In genomic region chr8:95539487-95539886, GRCm38 (mm10) we compare ENCODE assay signal across 31 mouse cellular contexts. TPM values are rescaled to one million over a fixed set of nuclear protein-coding genes. Genes with fewer than 3 reads are reported as not detected.
DNase-seq lines count a peak whose midpoint lies in the region; ATAC-seq and TF ChIP-seq lines count a peak whose summit lies in the region.
"Had no signal": no experiment of that assay in that cellular context is flagged by ENCODE, and none has a peak within 500 bp of the region (broad histone marks: within the 10 kb centered on the region; RNA-seq: fewer than 3 reads in every experiment).

No protein-coding gene starts in this region.

- H3K27ac ChIP-seq in forebrain, postnatal 0 days (ENCODE audit: low read depth, low read length): no peak overlapping the region
- no peak overlapping the region for H3K27ac ChIP-seq in forebrain, embryonic 11.5 days (ENCODE audit: low read depth, low read length)
- no peak overlapping the region for H3K27ac ChIP-seq in kidney, adult 2 months (ENCODE audit: insufficient read depth, low read depth, low read length)
- H3K27ac ChIP-seq: forebrain, embryonic 15.5 days; midbrain, embryonic 15.5 days had no signal

- no peak overlapping the region for H3K4me2 ChIP-seq in forebrain, postnatal 0 days (ENCODE audit: low read depth)
- H3K4me2 ChIP-seq in forebrain, embryonic 11.5 days (ENCODE audit: low read depth, low read length, severe bottlenecking): no peak overlapping the region
- H3K4me2 ChIP-seq: forebrain, embryonic 15.5 days; midbrain, embryonic 15.5 days had no signal

- peak; percentile 32; the same call in 1 of the 2 replicates for ATAC-seq in forebrain, postnatal 0 days
- no peak for ATAC-seq in forebrain, embryonic 11.5 days (replicated peaks; ENCODE audit: low FRiP score)
- no peak for ATAC-seq in megakaryocyte progenitor cell, adult 5-6 weeks (replicated peaks; ENCODE audit: poor library complexity)
- ATAC-seq: activated CD4-positive, CD25-positive, alpha-beta regulatory T cell, adult 4 months; forebrain, embryonic 15.5 days; hindbrain, embryonic 16.5 days; lung, postnatal 0 days; midbrain, embryonic 15.5 days had no signal

- peak; percentile 62 for TF ChIP-seq CTCF in forebrain, postnatal 0 days (IDR thresholded peaks at IDR 0.05; ENCODE audit: low read depth)
- no peak for TF ChIP-seq CTCF in kidney, adult 2 months (conservative IDR thresholded peaks at IDR 0.05; ENCODE audit: insufficient read depth, insufficient read length, low read depth, low read length)

- WGBS in forebrain, postnatal 0 days: 77% methylated on average over 5 of the region's 5 CpGs
- WGBS in forebrain, embryonic 11.5 days: 85% methylated on average over 5 of the region's 5 CpGs
- 73% methylated on average over 5 of the region's 5 CpGs for WGBS in kidney, adult 2 months

- H3K27me3 ChIP-seq in forebrain, postnatal 0 days (ENCODE audit: insufficient read depth, low read length): no peaks in the 10 kb centered on the region
- no peaks in the 10 kb centered on the region for H3K27me3 ChIP-seq in forebrain, embryonic 11.5 days (ENCODE audit: control insufficient read depth, insufficient read depth, low read length)
- no peaks in the 10 kb centered on the region for H3K27me3 ChIP-seq in kidney, adult 2 months (replicated peaks; ENCODE audit: control insufficient read depth, insufficient read depth, low read length)
- H3K27me3 ChIP-seq: forebrain, embryonic 15.5 days; midbrain, embryonic 15.5 days had no signal

- TF ChIP-seq POLR2A in kidney, adult 2 months (IDR thresholded peaks at IDR 0.05; ENCODE audit: low read depth, low read length): no peak

- DNase-seq in forebrain, postnatal 0 days: peak; percentile 22
- DNase-seq in forebrain, embryonic 11.5 days (ENCODE audit: low spot score): no peak
- peak; percentile 9 for DNase-seq in kidney, adult 2 months
- DNase-seq in kidney, postnatal 36 days: no peak
- DNase-seq in 3T3-L1 (ENCODE audit: low read depth, low spot score) (peak; percentile 27), NIH3T3 (ENCODE audit: low read depth) (peak; percentile 37)
- no peak for DNase-seq in lung, postnatal 10 days
- DNase-seq: adrenal gland, postnatal 36 days; cerebellum, adult 8-10 months; heart, postnatal 4 days; kidney, adult 18-20 months; kidney, postnatal 14 days; layer of hippocampus, adult 9-11 months; retina, postnatal 1 day; right cerebral cortex, postnatal 4 days had no signal

- no peak overlapping the region for H3K4me3 ChIP-seq in forebrain, postnatal 0 days (ENCODE audit: low read depth, low read length)
- H3K4me3 ChIP-seq in forebrain, embryonic 11.5 days (ENCODE audit: low read depth, low read length): no peak overlapping the region
- H3K4me3 ChIP-seq in kidney, adult 2 months (ENCODE audit: insufficient read depth, low read depth, low read length): no peak overlapping the region
- H3K4me3 ChIP-seq: forebrain, embryonic 15.5 days; midbrain, embryonic 15.5 days had no signal

- no peak overlapping the region for H3K9ac ChIP-seq in forebrain, postnatal 0 days
- H3K9ac ChIP-seq in forebrain, embryonic 11.5 days (ENCODE audit: low read length): no peak overlapping the region
- H3K9ac ChIP-seq: forebrain, embryonic 15.5 days; midbrain, embryonic 15.5 days had no signal

- no peaks in the 10 kb centered on the region for H3K9me3 ChIP-seq in forebrain, postnatal 0 days (ENCODE audit: low read length)
- H3K9me3 ChIP-seq in forebrain, embryonic 11.5 days (ENCODE audit: control insufficient read depth, low read length): no peaks in the 10 kb centered on the region
- H3K9me3 ChIP-seq: forebrain, embryonic 15.5 days; midbrain, embryonic 15.5 days had no signal

- no peaks in the 10 kb centered on the region for H3K4me1 ChIP-seq in forebrain, postnatal 0 days (ENCODE audit: insufficient read depth)
- H3K4me1 ChIP-seq in forebrain, embryonic 11.5 days (replicated peaks; ENCODE audit: control insufficient read depth, insufficient read depth, low read length): no peaks in the 10 kb centered on the region
- H3K4me1 ChIP-seq in kidney, adult 2 months (ENCODE audit: control insufficient read depth, insufficient read depth, low read length): no peaks in the 10 kb centered on the region
- H3K4me1 ChIP-seq: forebrain, embryonic 15.5 days; midbrain, embryonic 15.5 days had no signal

- H3K36me3 ChIP-seq in forebrain, postnatal 0 days (ENCODE audit: insufficient read depth): no peaks in the 10 kb centered on the region
- no peaks in the 10 kb centered on the region for H3K36me3 ChIP-seq in forebrain, embryonic 11.5 days (ENCODE audit: control insufficient read depth, insufficient read depth, low read length)
- no peaks in the 10 kb centered on the region for H3K36me3 ChIP-seq in kidney, adult 2 months (ENCODE audit: control insufficient read depth, insufficient read depth, low read length)
- H3K36me3 ChIP-seq: forebrain, embryonic 15.5 days; midbrain, embryonic 15.5 days had no signal

RNA-seq across cellular contexts. Expression of gene Ccdc113, which starts 5.6 kb away (rescaled TPM):
- total RNA-seq in forebrain, postnatal 0 days (2014; rRNA removed): 3.4 and 3.7 TPM in 2 replicates
- polyA plus RNA-seq in forebrain, postnatal 0 days (2015; fragmentation: Nextera tagmentation; extraction: Ambion mirVana): 3.3 and 5.3 TPM in 2 replicates
- polyA plus RNA-seq in forebrain, embryonic 11.5 days (2014; fragmentation: Nextera tagmentation; extraction: Ambion mirVana): 0.21 TPM in 1 of 2 replicates, not detected in the other
- 0.13 TPM in 1 of 2 replicates, not detected in the other for polyA plus RNA-seq in kidney, adult 2 months (2012; rRNA removed)
- total RNA-seq in megakaryocyte progenitor cell, adult 5-6 weeks (2015): not detected in 2 replicates
- not detected in 2 replicates for total RNA-seq in megakaryocyte progenitor cell, adult 5-6 weeks (2017)
- total RNA-seq: common myeloid progenitor, adult 5-6 weeks; gastrocnemius, adult 18-20 months; granulocyte monocyte progenitor cell, adult 5-6 weeks; megakaryocyte, adult 5-6 weeks had no signal
- polyA plus RNA-seq: activated CD4-positive, CD25-positive, alpha-beta regulatory T cell, adult 4 months; C2C12; embryonic facial prominence, embryonic 11.5 days; liver, embryonic 16.5 days had no signal

RNA-seq across cellular contexts. Expression of gene Prss54, which starts 36.7 kb away (rescaled TPM):
- 0.38 TPM in 1 of 2 replicates, not detected in the other for total RNA-seq in forebrain, postnatal 0 days (2014; rRNA removed)
- not detected in 2 replicates for polyA plus RNA-seq in forebrain, postnatal 0 days (2015; fragmentation: Nextera tagmentation; extraction: Ambion mirVana)
- polyA plus RNA-seq in forebrain, embryonic 11.5 days (2014; fragmentation: Nextera tagmentation; extraction: Ambion mirVana): not detected in 2 replicates
- 0.08 TPM in 1 of 2 replicates, not detected in the other for polyA plus RNA-seq in kidney, adult 2 months (2012; rRNA removed)
- not detected in 2 replicates for total RNA-seq in megakaryocyte progenitor cell, adult 5-6 weeks (2015)
- not detected in 2 replicates for total RNA-seq in megakaryocyte progenitor cell, adult 5-6 weeks (2017)
- total RNA-seq: adrenal gland, postnatal 36 days; common myeloid progenitor, adult 5-6 weeks; gastrocnemius, adult 18-20 months; granulocyte monocyte progenitor cell, adult 5-6 weeks; heart, postnatal 4 days; left cerebral cortex, postnatal 10 days; megakaryocyte, adult 5-6 weeks had no signal
- polyA plus RNA-seq: activated CD4-positive, CD25-positive, alpha-beta regulatory T cell, adult 4 months; C2C12; embryonic facial prominence, embryonic 11.5 days; forebrain, embryonic 15.5 days; heart, embryonic 14.5 days; hindbrain, embryonic 16.5 days; limb, embryonic 14.5 days; liver, embryonic 16.5 days; lung, postnatal 0 days; midbrain, embryonic 15.5 days had no signal

RNA-seq across cellular contexts. Expression of gene Csnk2a2, which starts 49.6 kb away (rescaled TPM):
- 26.7 TPM in 2 replicates for total RNA-seq in forebrain, postnatal 0 days (2014; rRNA removed)
- 7.7 and 9.9 TPM in 2 replicates for polyA plus RNA-seq in forebrain, postnatal 0 days (2015; fragmentation: Nextera tagmentation; extraction: Ambion mirVana)
- 17.1 and 21.2 TPM in 2 replicates for polyA plus RNA-seq in forebrain, embryonic 11.5 days (2014; fragmentation: Nextera tagmentation; extraction: Ambion mirVana)
- 15.7 and 19.6 TPM in 2 replicates for polyA plus RNA-seq in kidney, adult 2 months (2012; rRNA removed)
- 113 TPM in 2 replicates for total RNA-seq in megakaryocyte progenitor cell, adult 5-6 weeks (2015)
- 30.0 and 33.1 TPM in 2 replicates for total RNA-seq in megakaryocyte progenitor cell, adult 5-6 weeks (2017)

Comparison
In these comparisons a context has a peak if more than half of its experiments do, and no peak if none do; other contexts are left out.
1. DNase-seq: peak in forebrain, postnatal 0 days (single experiment), kidney, adult 2 months (single experiment), 3T3-L1 (single experiment) and NIH3T3 (single experiment); none in forebrain, embryonic 11.5 days (single experiment), kidney, postnatal 36 days (0 of 2) and lung, postnatal 10 days (single experiment).